Comparison of ENCODE assay signal across 15 mouse cellular contexts in the genomic region with DNA sequence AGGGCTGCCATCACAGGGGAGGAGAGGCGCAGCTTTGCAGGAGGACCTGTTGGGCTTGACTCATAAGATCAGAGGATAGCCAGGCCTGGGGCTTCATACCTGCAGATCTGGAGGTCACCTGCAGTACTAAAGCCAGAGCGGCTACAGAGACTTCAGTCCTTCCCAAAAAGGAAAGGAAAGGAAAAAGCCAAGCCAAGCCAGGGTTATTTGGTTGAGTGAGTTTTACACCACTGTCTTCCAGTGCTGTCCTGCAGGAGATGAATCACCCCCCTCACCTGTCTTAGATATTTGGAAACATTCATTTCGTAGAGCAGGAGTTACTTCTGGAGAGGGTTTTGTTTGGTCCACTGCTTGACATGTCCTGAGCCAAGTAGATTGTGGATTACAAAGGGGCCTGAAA. TPM values are rescaled to one million over a fixed set of nuclear protein-coding genes. Genes with fewer than 3 reads are reported as not detected.
DNase-seq lines count a peak whose midpoint lies in the region; ATAC-seq and TF ChIP-seq lines count a peak whose summit lies in the region.
"Had no signal": no experiment of that assay in that cellular context is flagged by ENCODE, and none has a peak within 500 bp of the region (broad histone marks: within the 10 kb centered on the region; RNA-seq: fewer than 3 reads in every experiment).

No protein-coding gene starts in this region.

- H3K27me3 ChIP-seq in kidney, embryonic 15.5 days: no peaks in the 10 kb centered on the region
- H3K27me3 ChIP-seq in intestine, embryonic 15.5 days (replicated peaks): no peaks in the 10 kb centered on the region
- H3K27me3 ChIP-seq in kidney, postnatal 0 days (ENCODE audit: insufficient read depth, low read length): no peaks in the 10 kb centered on the region
- H3K27me3 ChIP-seq in stomach, embryonic 15.5 days (replicated peaks): no peaks in the 10 kb centered on the region
- H3K27me3 ChIP-seq in forebrain, embryonic 16.5 days (replicated peaks; ENCODE audit: control insufficient read depth, insufficient read depth, low read length): peaks cover 26% of the 10 kb centered on the region
- H3K27me3 ChIP-seq: hindbrain, embryonic 15.5 days; limb, embryonic 13.5 days had no signal

- H3K9ac ChIP-seq in kidney, embryonic 15.5 days: no peak overlapping the region
- no peak overlapping the region for H3K9ac ChIP-seq in intestine, embryonic 15.5 days
- peak overlapping the region; percentile 28; the same call in 1 of the 2 replicates for H3K9ac ChIP-seq in kidney, postnatal 0 days (ENCODE audit: low read depth, low read length)
- no peak overlapping the region for H3K9ac ChIP-seq in stomach, embryonic 15.5 days
- no peak overlapping the region for H3K9ac ChIP-seq in forebrain, embryonic 16.5 days (replicated peaks; ENCODE audit: low read depth, low read length)
- H3K9ac ChIP-seq: hindbrain, embryonic 15.5 days; limb, embryonic 13.5 days; midbrain, embryonic 12.5 days had no signal

- H3K4me3 ChIP-seq in kidney, embryonic 15.5 days (replicated peaks): no peak overlapping the region
- no peak overlapping the region for H3K4me3 ChIP-seq in intestine, embryonic 15.5 days (replicated peaks)
- no peak overlapping the region for H3K4me3 ChIP-seq in kidney, postnatal 0 days (replicated peaks; ENCODE audit: low read depth, low read length)
- no peak overlapping the region for H3K4me3 ChIP-seq in stomach, embryonic 15.5 days (replicated peaks)
- no peak overlapping the region for H3K4me3 ChIP-seq in forebrain, embryonic 16.5 days (replicated peaks; ENCODE audit: low read length)
- H3K4me3 ChIP-seq: hindbrain, embryonic 15.5 days; limb, embryonic 13.5 days; midbrain, embryonic 12.5 days had no signal

- ATAC-seq in kidney, embryonic 15.5 days (replicated peaks; ENCODE audit: low FRiP score): no peak; the same call in 1 of the 2 replicates
- ATAC-seq in intestine, embryonic 15.5 days: no peak
- ATAC-seq in kidney, postnatal 0 days (replicated peaks; ENCODE audit: low FRiP score, low read depth): no peak
- ATAC-seq in stomach, embryonic 15.5 days (ENCODE audit: insufficient read depth, low FRiP score, low read depth): no peak
- no peak for ATAC-seq in forebrain, embryonic 16.5 days

- peaks cover 59% of the 10 kb centered on the region for H3K4me1 ChIP-seq in kidney, embryonic 15.5 days
- H3K4me1 ChIP-seq in intestine, embryonic 15.5 days (replicated peaks): peaks cover 27% of the 10 kb centered on the region
- peaks cover 19% of the 10 kb centered on the region for H3K4me1 ChIP-seq in kidney, postnatal 0 days (replicated peaks; ENCODE audit: insufficient read depth, low read length)
- peaks cover 21% of the 10 kb centered on the region; the same call in 1 of the 2 replicates for H3K4me1 ChIP-seq in stomach, embryonic 15.5 days
- no peaks in the 10 kb centered on the region for H3K4me1 ChIP-seq in forebrain, embryonic 16.5 days (replicated peaks; ENCODE audit: control insufficient read depth, insufficient read depth, low read length)

- peaks cover 10% of the 10 kb centered on the region for H3K36me3 ChIP-seq in kidney, embryonic 15.5 days
- no peaks in the 10 kb centered on the region for H3K36me3 ChIP-seq in intestine, embryonic 15.5 days
- no peaks in the 10 kb centered on the region for H3K36me3 ChIP-seq in kidney, postnatal 0 days (ENCODE audit: insufficient read depth, low read length)
- H3K36me3 ChIP-seq in stomach, embryonic 15.5 days: no peaks in the 10 kb centered on the region
- H3K36me3 ChIP-seq in forebrain, embryonic 16.5 days (ENCODE audit: control insufficient read depth, insufficient read depth): no peaks in the 10 kb centered on the region
- H3K36me3 ChIP-seq: hindbrain, embryonic 15.5 days; midbrain, embryonic 12.5 days had no signal

- no peak for TF ChIP-seq CTCF in kidney, postnatal 0 days (IDR thresholded peaks at IDR 0.05; ENCODE audit: low read depth)

- peak overlapping the region; percentile 79 for H3K27ac ChIP-seq in kidney, embryonic 15.5 days
- H3K27ac ChIP-seq in intestine, embryonic 15.5 days: no peak overlapping the region; the same call in 1 of the 2 replicates
- H3K27ac ChIP-seq in kidney, postnatal 0 days: peak overlapping the region; percentile 70
- peak overlapping the region; percentile 61 for H3K27ac ChIP-seq in stomach, embryonic 15.5 days
- H3K27ac ChIP-seq in forebrain, embryonic 16.5 days (ENCODE audit: low read length): no peak overlapping the region
- H3K27ac ChIP-seq: hindbrain, embryonic 15.5 days; limb, embryonic 13.5 days; midbrain, embryonic 12.5 days had no signal

- peak overlapping the region; percentile 53 for H3K4me2 ChIP-seq in kidney, embryonic 15.5 days
- peak overlapping the region; percentile 48; the same call in 1 of the 2 replicates for H3K4me2 ChIP-seq in intestine, embryonic 15.5 days (replicated peaks)
- H3K4me2 ChIP-seq in kidney, postnatal 0 days (ENCODE audit: low read length): peak overlapping the region; percentile 53
- H3K4me2 ChIP-seq in stomach, embryonic 15.5 days: peak overlapping the region; percentile 39; the same call in 1 of the 2 replicates
- H3K4me2 ChIP-seq in forebrain, embryonic 16.5 days (ENCODE audit: low read length): no peak overlapping the region
- H3K4me2 ChIP-seq: hindbrain, embryonic 15.5 days; midbrain, embryonic 12.5 days had no signal

- WGBS in kidney, embryonic 15.5 days: 55% methylated on average over 3 of the region's 3 CpGs
- WGBS in intestine, embryonic 15.5 days: 61% methylated on average over 3 of the region's 3 CpGs
- WGBS in kidney, postnatal 0 days: 58% methylated on average over 3 of the region's 3 CpGs
- 58% methylated on average over 3 of the region's 3 CpGs for WGBS in stomach, embryonic 15.5 days
- WGBS in forebrain, embryonic 16.5 days: 81% methylated on average over 3 of the region's 3 CpGs

- no peaks in the 10 kb centered on the region for H3K9me3 ChIP-seq in kidney, embryonic 15.5 days (replicated peaks)
- no peaks in the 10 kb centered on the region for H3K9me3 ChIP-seq in intestine, embryonic 15.5 days
- no peaks in the 10 kb centered on the region for H3K9me3 ChIP-seq in kidney, postnatal 0 days (replicated peaks; ENCODE audit: low read length)
- no peaks in the 10 kb centered on the region for H3K9me3 ChIP-seq in stomach, embryonic 15.5 days
- no peaks in the 10 kb centered on the region for H3K9me3 ChIP-seq in forebrain, embryonic 16.5 days (ENCODE audit: control insufficient read depth, low read length)
- H3K9me3 ChIP-seq: hindbrain, embryonic 15.5 days; limb, embryonic 13.5 days; midbrain, embryonic 12.5 days had no signal

- no peak for DNase-seq in kidney, adult 18-20 months
- no peak for DNase-seq in kidney, postnatal 0 days (ENCODE audit: low spot score)
- no peak for DNase-seq in layer of hippocampus, postnatal 36 days
- DNase-seq: adrenal gland, adult 2 months; cerebellum, adult 2 months; cerebellum, postnatal 36 days; heart, postnatal 36 days; layer of hippocampus, adult 9-11 months had no signal

RNA-seq across cellular contexts. Expression of a gene that starts 15.7 kb away (rescaled TPM):
- polyA plus RNA-seq in kidney, embryonic 15.5 days (2015; fragmentation: Nextera tagmentation; extraction: Ambion mirVana): 27.8 and 28.0 TPM in 2 replicates
- polyA plus RNA-seq in intestine, embryonic 15.5 days (2015; fragmentation: Nextera tagmentation; extraction: Ambion mirVana): 27.6 and 29.4 TPM in 2 replicates
- polyA plus RNA-seq in kidney, postnatal 0 days (2015; fragmentation: Nextera tagmentation; extraction: Ambion mirVana): 43.8 and 47.8 TPM in 2 replicates
- polyA plus RNA-seq in stomach, embryonic 15.5 days (2015; fragmentation: Nextera tagmentation; extraction: Ambion mirVana): 24.4 and 26.0 TPM in 2 replicates
- polyA plus RNA-seq in forebrain, embryonic 16.5 days (2015; fragmentation: Nextera tagmentation; extraction: Ambion mirVana): 2.7 and 3.6 TPM in 2 replicates
- 10 to 100 TPM; 32.7 to 34.3 TPM for total RNA-seq in layer of hippocampus, postnatal 36 days (2021)

RNA-seq across cellular contexts. Expression of a gene that starts 42.5 kb away (rescaled TPM):
- polyA plus RNA-seq in kidney, embryonic 15.5 days (2015; fragmentation: Nextera tagmentation; extraction: Ambion mirVana): 69.3 and 76.4 TPM in 2 replicates
- polyA plus RNA-seq in intestine, embryonic 15.5 days (2015; fragmentation: Nextera tagmentation; extraction: Ambion mirVana): 64.3 and 72.0 TPM in 2 replicates
- 57.1 and 58.7 TPM in 2 replicates for polyA plus RNA-seq in kidney, postnatal 0 days (2015; fragmentation: Nextera tagmentation; extraction: Ambion mirVana)
- polyA plus RNA-seq in stomach, embryonic 15.5 days (2015; fragmentation: Nextera tagmentation; extraction: Ambion mirVana): 61.9 and 68.6 TPM in 2 replicates
- polyA plus RNA-seq in forebrain, embryonic 16.5 days (2015; fragmentation: Nextera tagmentation; extraction: Ambion mirVana): 207 and 223 TPM in 2 replicates
- 100 to 1,000 TPM; 117 to 125 TPM for total RNA-seq in layer of hippocampus, postnatal 36 days (2021)

Comparison
In these comparisons a context has a peak if more than half of its experiments do, and no peak if none do; other contexts are left out.
1. H3K27ac ChIP-seq: peak in kidney, embryonic 15.5 days (single experiment), kidney, postnatal 0 days (single experiment) and stomach, embryonic 15.5 days (single experiment); none in intestine, embryonic 15.5 days (single experiment) and forebrain, embryonic 16.5 days (single experiment).